ENCODE assay signal across 8 mouse cellular contexts in genomic region chr17:79354444-79355270, GRCm38 (mm10). TPM values are rescaled to one million over a fixed set of nuclear protein-coding genes. Genes with fewer than 3 reads are reported as not detected.
DNase-seq lines count a peak whose midpoint lies in the region; ATAC-seq and TF ChIP-seq lines count a peak whose summit lies in the region.

Gene Cdc42ep3, minus strand, starts transcription at chr17:79355091.

- peak within 1 kb of the TSS; percentile 66 for H3K4me3 ChIP-seq in embryonic facial prominence, embryonic 13.5 days
- H3K4me3 ChIP-seq in heart, adult 2 months: peak within 1 kb of the TSS; percentile 98
- H3K4me3 ChIP-seq in kidney, adult 2 months (ENCODE audit: insufficient read depth, low read depth, low read length): peak within 1 kb of the TSS; percentile 77
- H3K4me3 ChIP-seq in midbrain, postnatal 0 days (ENCODE audit: low read depth, low read length): peak within 1 kb of the TSS; percentile 76

- no peaks in the 10 kb centered on the region for H3K9me3 ChIP-seq in embryonic facial prominence, embryonic 13.5 days
- H3K9me3 ChIP-seq in midbrain, postnatal 0 days (ENCODE audit: low read length): no peaks in the 10 kb centered on the region

- WGBS in embryonic facial prominence, embryonic 13.5 days: under 1% methylated on average over 70 of the region's 74 CpGs
- under 1% methylated on average over 74 of the region's 74 CpGs for WGBS in heart, adult 2 months
- under 1% methylated on average over 70 of the region's 74 CpGs for WGBS in kidney, adult 2 months
- WGBS in midbrain, postnatal 0 days: under 1% methylated on average over 69 of the region's 74 CpGs

- DNase-seq in 3T3-L1 (ENCODE audit: low read depth, low spot score): peak; percentile 68
- DNase-seq in adrenal gland, postnatal 36 days: peak; percentile 86 to 91
- DNase-seq in heart, adult 2 months: peak; percentile 90
- peak; percentile 87 for DNase-seq in kidney, adult 2 months
- DNase-seq in liver: peak; percentile 94
- DNase-seq in midbrain, postnatal 0 days (ENCODE audit: low spot score): peak; percentile 76
- peak; percentile 89 to 90 for DNase-seq in spleen, postnatal 10 days (ENCODE audit: low spot score in 2 of 2)

- peak within 1 kb of the TSS; percentile 78 for H3K27ac ChIP-seq in embryonic facial prominence, embryonic 13.5 days
- H3K27ac ChIP-seq in heart, adult 2 months: peak within 1 kb of the TSS; percentile 98
- peak within 1 kb of the TSS; percentile 71 for H3K27ac ChIP-seq in kidney, adult 2 months (ENCODE audit: insufficient read depth, low read depth, low read length)
- peak within 1 kb of the TSS; percentile 93 for H3K27ac ChIP-seq in midbrain, postnatal 0 days (ENCODE audit: low read depth, low read length)

- peak within 1 kb of the TSS; percentile 94 for H3K4me2 ChIP-seq in embryonic facial prominence, embryonic 13.5 days
- peak within 1 kb of the TSS; percentile 89 for H3K4me2 ChIP-seq in midbrain, postnatal 0 days (ENCODE audit: low read depth, low read length, poor library complexity, severe bottlenecking)

- 0 out of 2 replicates have a peak, but pooled peaks have one; percentile 38 for TF ChIP-seq EP300 in heart, adult 2 months (IDR thresholded peaks at IDR 0.05; ENCODE audit: insufficient read depth, low read depth, low read length)

- peak; percentile 85 for TF ChIP-seq POLR2A in heart, adult 2 months (IDR thresholded peaks at IDR 0.05; ENCODE audit: insufficient read depth, low read depth, low read length)
- peak; percentile 57 for TF ChIP-seq POLR2A in kidney, adult 2 months (IDR thresholded peaks at IDR 0.05; ENCODE audit: low read depth, low read length)

- H3K36me3 ChIP-seq in embryonic facial prominence, embryonic 13.5 days: no peaks in the 10 kb centered on the region; the same call in 1 of the 2 replicates
- peaks cover 17% of the 10 kb centered on the region for H3K36me3 ChIP-seq in heart, adult 2 months (ENCODE audit: control insufficient read depth, insufficient read depth, low read length)
- H3K36me3 ChIP-seq in kidney, adult 2 months (ENCODE audit: control insufficient read depth, insufficient read depth, low read length): no peaks in the 10 kb centered on the region
- no peaks in the 10 kb centered on the region for H3K36me3 ChIP-seq in midbrain, postnatal 0 days (ENCODE audit: insufficient read depth, low read length)

- peak within 1 kb of the TSS; percentile 79 for H3K9ac ChIP-seq in embryonic facial prominence, embryonic 13.5 days
- H3K9ac ChIP-seq in heart, adult 2 months (ENCODE audit: low read depth, low read length): peak within 1 kb of the TSS; percentile 90
- H3K9ac ChIP-seq in midbrain, postnatal 0 days (replicated peaks; ENCODE audit: low read length, poor library complexity, severe bottlenecking): peak within 1 kb of the TSS; percentile 91

- peak; percentile 15; the same call in 1 of the 2 replicates for TF ChIP-seq CTCF in heart, adult 2 months (IDR thresholded peaks at IDR 0.05)
- no peak for TF ChIP-seq CTCF in kidney, adult 2 months (conservative IDR thresholded peaks at IDR 0.05; ENCODE audit: insufficient read depth, insufficient read length, low read depth, low read length)
- TF ChIP-seq CTCF in midbrain, postnatal 0 days (IDR thresholded peaks at IDR 0.05): peak; percentile 29

- intact Hi-C loops in heart, adult 2 months (cut with DNase I): loop anchor here (1.0 to 5.0 kb wide), 5 partner anchors 18 to 182 kb away; no protein-coding TSS in a partner anchor

- H3K4me1 ChIP-seq in embryonic facial prominence, embryonic 13.5 days: peaks cover 62% of the 10 kb centered on the region
- peaks cover 8% of the 10 kb centered on the region for H3K4me1 ChIP-seq in heart, adult 2 months (ENCODE audit: control insufficient read depth, insufficient read depth, low read length)
- 0 out of 2 replicates have a peak, but pooled peaks cover 3% of the 10 kb centered on the region for H3K4me1 ChIP-seq in kidney, adult 2 months (ENCODE audit: control insufficient read depth, insufficient read depth, low read length)
- H3K4me1 ChIP-seq in midbrain, postnatal 0 days (ENCODE audit: insufficient read depth, low read length): peaks cover 6% of the 10 kb centered on the region; the same call in 1 of the 2 replicates

- ATAC-seq in embryonic facial prominence, embryonic 13.5 days (ENCODE audit: insufficient number of reproducible peaks, insufficient read depth, low FRiP score, low TSS enrichment, low read depth): peak; percentile 78
- ATAC-seq in midbrain, postnatal 0 days (ENCODE audit: low FRiP score): peak; percentile 82

- H3K79me2 ChIP-seq in heart, adult 2 months (replicated peaks; ENCODE audit: control insufficient read depth, insufficient read depth, low read length): peaks cover 2% of the 10 kb centered on the region; the same call in 1 of the 2 replicates

- H3K27me3 ChIP-seq in embryonic facial prominence, embryonic 13.5 days: peaks cover 6% of the 10 kb centered on the region; the same call in 1 of the 2 replicates
- no peaks in the 10 kb centered on the region for H3K27me3 ChIP-seq in heart, adult 2 months (ENCODE audit: control insufficient read depth, insufficient read depth, low read length)
- H3K27me3 ChIP-seq in kidney, adult 2 months (replicated peaks; ENCODE audit: control insufficient read depth, insufficient read depth, low read length): no peaks in the 10 kb centered on the region
- H3K27me3 ChIP-seq in midbrain, postnatal 0 days (ENCODE audit: insufficient read depth, low read length): no peaks in the 10 kb centered on the region

RNA-seq across cellular contexts. Expression of gene Cdc42ep3, which starts in this region (rescaled TPM):
- total RNA-seq in adrenal gland, postnatal 36 days (2021): 1 to 10 TPM; 6.7 to 8.6 TPM
- polyA plus RNA-seq in embryonic facial prominence, embryonic 13.5 days (2015; fragmentation: Nextera tagmentation; extraction: Ambion mirVana): 61.4 and 67.9 TPM in 2 replicates
- 10 to 100 TPM; 30.1 to 35.0 TPM for total RNA-seq in heart, adult 2 months (2021)
- polyA plus RNA-seq in heart, adult 2 months (2012; rRNA removed): 16.7 and 25.9 TPM in 2 replicates
- polyA plus RNA-seq in kidney, adult 2 months (2012; rRNA removed): 12.0 and 14.2 TPM in 2 replicates
- total RNA-seq in midbrain, postnatal 0 days (2014; rRNA removed): 26.4 and 32.8 TPM in 2 replicates
- 37.6 and 40.6 TPM in 2 replicates for polyA plus RNA-seq in midbrain, postnatal 0 days (2015; fragmentation: Nextera tagmentation; extraction: Ambion mirVana)

Comparison
In these comparisons a context has a peak if more than half of its experiments do, and no peak if none do; other contexts are left out.
1. Peak in every context shown above with its lines: DNase-seq, ATAC-seq, H3K4me3 ChIP-seq and H3K27ac ChIP-seq.